Mouse (Mus musculus) embryonic fibroblast, embryonic 13.5 days (primary cell): Measurements from ENCODE around the gene Stk11ip.

Experiments used
- CTCF ChIP-seq: IDR thresholded peaks from 2 replicates; pipeline ENCODE4 v1.5.1; 2011; ENCODE audit warnings: mild to moderate bottlenecking, control low read depth, low read length, moderate library complexity, borderline replicate concordance; ENCODE audit not compliant: insufficient read depth
- POLR2A ChIP-seq: IDR thresholded peaks from 2 replicates; pipeline ENCODE4 v1.6.1; 2011; ENCODE audit warnings: low read depth, mild to moderate bottlenecking, control low read depth, low read length, moderate library complexity

DNA sequence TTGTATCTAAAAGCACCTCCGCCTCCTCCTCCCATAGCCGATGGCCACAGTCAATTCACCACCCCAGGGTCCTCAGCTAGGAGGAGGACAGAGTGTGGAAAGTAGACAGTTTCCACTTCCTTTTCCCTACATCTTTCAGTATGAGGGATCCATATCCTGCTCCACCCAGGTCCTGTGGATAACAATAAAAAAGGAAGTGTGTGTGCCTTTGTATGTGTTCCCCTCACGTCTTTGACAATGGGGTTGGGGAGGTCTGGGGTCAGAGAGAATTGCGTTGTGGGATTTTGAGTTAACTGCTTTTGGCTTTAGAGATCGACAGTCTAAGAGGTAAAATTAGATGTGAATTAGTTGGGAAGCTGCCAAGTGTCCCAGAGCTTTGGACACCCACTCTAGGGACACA lies 11.2 kb upstream of the Stk11ip start:
- no peak for TF ChIP-seq POLR2A
- no peak for TF ChIP-seq CTCF
